Comparison of ENCODE assay signal across 8 mouse cellular contexts in genomic region chr7:102000921-102001630, GRCm38 (mm10). TPM values are rescaled to one million over a fixed set of nuclear protein-coding genes. Genes with fewer than 3 reads are reported as not detected.
DNase-seq lines count a peak whose midpoint lies in the region; ATAC-seq and TF ChIP-seq lines count a peak whose summit lies in the region.

No protein-coding gene starts in this region.

- TF ChIP-seq POLR2A in myocyte (IDR thresholded peaks at IDR 0.05; ENCODE audit: insufficient read length, low read depth): no peak

- no peak overlapping the region for H3K9ac ChIP-seq in midbrain, embryonic 14.5 days (replicated peaks; ENCODE audit: low read length)
- no peak overlapping the region for H3K9ac ChIP-seq in liver, embryonic 12.5 days

- H3K36me3 ChIP-seq in midbrain, embryonic 10.5 days: peaks cover 100% of the 10 kb centered on the region
- H3K36me3 ChIP-seq in midbrain, embryonic 14.5 days (ENCODE audit: control insufficient read depth, insufficient read depth, low read length): peaks cover 100% of the 10 kb centered on the region
- peaks cover 20% of the 10 kb centered on the region for H3K36me3 ChIP-seq in myocyte (ENCODE audit: control insufficient read depth, insufficient read depth)
- H3K36me3 ChIP-seq in liver, embryonic 12.5 days: peaks cover 100% of the 10 kb centered on the region

- no peaks in the 10 kb centered on the region for H3K9me3 ChIP-seq in midbrain, embryonic 10.5 days (replicated peaks)
- no peaks in the 10 kb centered on the region for H3K9me3 ChIP-seq in midbrain, embryonic 14.5 days (ENCODE audit: control insufficient read depth, low read length)
- H3K9me3 ChIP-seq in liver, embryonic 12.5 days (replicated peaks): no peaks in the 10 kb centered on the region

- WGBS in midbrain, embryonic 10.5 days: 93% methylated on average over 26 of the region's 26 CpGs
- WGBS in midbrain, embryonic 14.5 days: 92% methylated on average over 26 of the region's 26 CpGs
- 93% methylated on average over 26 of the region's 26 CpGs for WGBS in liver, embryonic 12.5 days (ENCODE audit: insufficient replicate concordance)

- H3K4me1 ChIP-seq in midbrain, embryonic 10.5 days: no peaks in the 10 kb centered on the region
- no peaks in the 10 kb centered on the region for H3K4me1 ChIP-seq in midbrain, embryonic 14.5 days (ENCODE audit: control insufficient read depth, insufficient read depth, low read length)
- peaks cover 37% of the 10 kb centered on the region for H3K4me1 ChIP-seq in liver, embryonic 12.5 days

- ATAC-seq in midbrain, embryonic 14.5 days (ENCODE audit: low FRiP score, low TSS enrichment): no peak
- ATAC-seq in liver, embryonic 12.5 days: no peak

- H3K4me2 ChIP-seq in midbrain, embryonic 14.5 days (ENCODE audit: low read length): no peak overlapping the region
- no peak overlapping the region for H3K4me2 ChIP-seq in myocyte (ENCODE audit: low read depth)
- no peak overlapping the region for H3K4me2 ChIP-seq in liver, embryonic 12.5 days

- H3K79me2 ChIP-seq in myocyte (ENCODE audit: control insufficient read depth, insufficient read depth): peaks cover 10% of the 10 kb centered on the region

- H3K27ac ChIP-seq in midbrain, embryonic 10.5 days (replicated peaks): 0 out of 2 replicates have a peak overlapping the region, but pooled peaks have one; percentile 53
- no peak overlapping the region for H3K27ac ChIP-seq in midbrain, embryonic 14.5 days (replicated peaks; ENCODE audit: low read depth, low read length)
- no peak overlapping the region for H3K27ac ChIP-seq in liver, embryonic 12.5 days

- peak; percentile 49 for DNase-seq in adrenal gland, postnatal 14 days
- DNase-seq in adrenal gland, adult 8-10 months: no peak
- no peak for DNase-seq in midbrain, embryonic 10.5 days (ENCODE audit: low spot score)
- no peak for DNase-seq in midbrain, embryonic 14.5 days
- DNase-seq in gastrocnemius, postnatal 10 days: peak; percentile 67
- DNase-seq in kidney, adult 18-20 months: no peak

- no peak overlapping the region for H3ac ChIP-seq in myocyte (ENCODE audit: control insufficient read depth, insufficient read length)

- no peak overlapping the region for H3K4me3 ChIP-seq in midbrain, embryonic 10.5 days
- H3K4me3 ChIP-seq in midbrain, embryonic 14.5 days (replicated peaks; ENCODE audit: low read depth, low read length): no peak overlapping the region
- H3K4me3 ChIP-seq in myocyte: no peak overlapping the region
- H3K4me3 ChIP-seq in liver, embryonic 12.5 days: no peak overlapping the region

- no peaks in the 10 kb centered on the region for H3K27me3 ChIP-seq in midbrain, embryonic 10.5 days (ENCODE audit: low read depth, poor library complexity, severe bottlenecking)
- H3K27me3 ChIP-seq in midbrain, embryonic 14.5 days (ENCODE audit: control insufficient read depth, insufficient read depth, low read length): no peaks in the 10 kb centered on the region
- H3K27me3 ChIP-seq in myocyte (ENCODE audit: control insufficient read depth, insufficient read depth, insufficient read length): no peaks in the 10 kb centered on the region
- no peaks in the 10 kb centered on the region for H3K27me3 ChIP-seq in liver, embryonic 12.5 days (replicated peaks)

TF ChIP-seq in myocyte, 11 proteins besides CTCF, POLR2A, EP300 and RAD21:
- no peak for TF ChIP-seq POLR2AphosphoS2 (IDR thresholded peaks at IDR 0.05; ENCODE audit: insufficient read length, low read depth)
- peak in 1 of 3 experiments; percentile 1 for TF ChIP-seq MYOD1 (IDR thresholded peaks at IDR 0.05; ENCODE audit: control insufficient read depth in 1 of 3, insufficient read length in 2 of 3, low read depth in 2 of 3)
- peak in 2 of 3 experiments; percentile 30 to 54 for TF ChIP-seq MYOG (IDR thresholded peaks at IDR 0.05; ENCODE audit: control insufficient read depth in 1 of 3, insufficient read depth in 1 of 3, insufficient read length in 2 of 3, low read depth in 2 of 3)
- no peak for TF ChIP-seq CEBPB (IDR thresholded peaks at IDR 0.05; ENCODE audit: insufficient read depth, poor library complexity, severe bottlenecking)

RNA-seq across cellular contexts. Expression of gene Il18bp, which starts 17.4 kb away (rescaled TPM):
- 5.6 and 5.8 TPM in 2 replicates for total RNA-seq in adrenal gland, postnatal 14 days (2021)
- 10 to 100 TPM in 2 of 4 experiments, 1 to 10 TPM in 2; 8.1 to 12.5 (median 10.1) TPM for total RNA-seq in adrenal gland, adult 8-10 months (2022)
- 3.8 and 4.1 TPM in 2 replicates for polyA plus RNA-seq in midbrain, embryonic 10.5 days (2016; fragmentation: Nextera tagmentation; extraction: Ambion mirVana)
- 4.0 and 6.0 TPM in 2 replicates for polyA plus RNA-seq in midbrain, embryonic 14.5 days (2014; fragmentation: Nextera tagmentation; extraction: Ambion mirVana)
- 1 to 10 TPM; 2.3 to 3.5 TPM for total RNA-seq in gastrocnemius, postnatal 10 days (2021)
- polyA plus RNA-seq in myocyte (2012; fragmentation: generic; extraction: Trizol): 0.84 TPM
- polyA plus RNA-seq in liver, embryonic 12.5 days (2016; fragmentation: Nextera tagmentation; extraction: Ambion mirVana): 4.5 and 4.9 TPM in 2 replicates

Comparison
In these comparisons a context has a peak if more than half of its experiments do, and no peak if none do; other contexts are left out.
1. DNase-seq: peak in adrenal gland, postnatal 14 days (single experiment) and gastrocnemius, postnatal 10 days (single experiment); none in adrenal gland, adult 8-10 months (single experiment), midbrain, embryonic 10.5 days (single experiment), midbrain, embryonic 14.5 days (single experiment) and kidney, adult 18-20 months (single experiment).